ENCODE assay signal across 35 mouse cellular contexts in genomic region chr13:85952896-85953295, GRCm38 (mm10).
"Had no signal": no experiment of that assay in that cellular context is flagged by ENCODE, and none has a peak within 500 bp of the region (broad histone marks: within the 10 kb centered on the region; RNA-seq: fewer than 3 reads in every experiment).

No protein-coding gene starts in this region.

- H3K4me3 ChIP-seq: heart, embryonic 12.5 days; heart, embryonic 13.5 days; heart, embryonic 15.5 days; hindbrain, embryonic 10.5 days; hindbrain, embryonic 12.5 days; hindbrain, embryonic 13.5 days; hindbrain, embryonic 15.5 days; intestine, embryonic 15.5 days; kidney, embryonic 15.5 days; layer of hippocampus, adult 2 months; left cerebral cortex, adult 2 months had no signal

- ATAC-seq: hindbrain, embryonic 16.5 days; hindbrain, postnatal 0 days; inflammation-experienced regulatory T-cells, adult 6 months; intestine, embryonic 15.5 days; intestine, embryonic 16.5 days; intestine, postnatal 0 days had no signal

- H3K27ac ChIP-seq: heart, embryonic 13.5 days; heart, embryonic 15.5 days; hindbrain, embryonic 10.5 days; hindbrain, embryonic 12.5 days; hindbrain, embryonic 13.5 days; hindbrain, embryonic 14.5 days; hindbrain, embryonic 15.5 days; hindbrain, postnatal 0 days; intestine, embryonic 15.5 days; kidney, embryonic 15.5 days; kidney, postnatal 0 days; layer of hippocampus, adult 2 months; left cerebral cortex, adult 2 months had no signal

- H3K27me3 ChIP-seq: heart, embryonic 12.5 days; heart, embryonic 13.5 days; heart, embryonic 15.5 days; hindbrain, embryonic 12.5 days; hindbrain, embryonic 13.5 days; hindbrain, embryonic 15.5 days; intestine, embryonic 15.5 days; kidney, embryonic 15.5 days had no signal

- H3K36me3 ChIP-seq: heart, embryonic 12.5 days; heart, embryonic 13.5 days; heart, embryonic 15.5 days; hindbrain, embryonic 10.5 days; hindbrain, embryonic 12.5 days; hindbrain, embryonic 13.5 days; hindbrain, embryonic 15.5 days; intestine, embryonic 15.5 days; kidney, embryonic 15.5 days had no signal

- H3K9me3 ChIP-seq: heart, embryonic 12.5 days; heart, embryonic 13.5 days; heart, embryonic 15.5 days; hindbrain, embryonic 10.5 days; hindbrain, embryonic 12.5 days; hindbrain, embryonic 13.5 days; hindbrain, embryonic 15.5 days; intestine, embryonic 15.5 days; kidney, embryonic 15.5 days had no signal

- H3K9ac ChIP-seq: heart, embryonic 12.5 days; heart, embryonic 13.5 days; heart, embryonic 15.5 days; hindbrain, embryonic 12.5 days; hindbrain, embryonic 13.5 days; hindbrain, embryonic 14.5 days; hindbrain, embryonic 15.5 days; intestine, embryonic 15.5 days; kidney, embryonic 15.5 days had no signal

- H3K4me2 ChIP-seq: heart, embryonic 11.5 days; heart, embryonic 12.5 days; heart, embryonic 13.5 days; heart, embryonic 15.5 days; hindbrain, embryonic 12.5 days; hindbrain, embryonic 13.5 days; hindbrain, embryonic 14.5 days; hindbrain, embryonic 15.5 days; intestine, embryonic 15.5 days; kidney, embryonic 15.5 days had no signal

- H3K4me1 ChIP-seq: heart, embryonic 12.5 days; heart, embryonic 13.5 days; heart, embryonic 15.5 days; hindbrain, embryonic 10.5 days; hindbrain, embryonic 12.5 days; hindbrain, embryonic 13.5 days; hindbrain, embryonic 15.5 days; intestine, embryonic 15.5 days; kidney, embryonic 15.5 days had no signal

- DNase-seq: heart, postnatal 10 days; heart, postnatal 14 days; heart, postnatal 36 days; heart, postnatal 4 days; kidney, adult 11 months; kidney, adult 18-20 months; kidney, adult 2 months; kidney, adult 8-10 months; kidney, adult 9 months; kidney, postnatal 10 days; kidney, postnatal 14 days; kidney, postnatal 25 days; kidney, postnatal 36 days; kidney, postnatal 4 days; layer of hippocampus, adult 9-11 months; layer of hippocampus, postnatal 36 days had no signal
